Mouse (Mus musculus) C2C12 (cell line): ENCODE results near the gene Tomm70a. TPM values are rescaled to one million over a fixed set of nuclear protein-coding genes. Genes with fewer than 3 reads are reported as not detected.
A peak's percentile ranks its signal among the peaks of the same experiment; 100 is the strongest.

Source experiments
- H3K27me3 ChIP-seq: one replicate; pipeline ENCODE4 v1.6.1; 2011; ENCODE audit not compliant: control insufficient read depth, insufficient read depth, insufficient read length
- H3K36me3 ChIP-seq: one replicate; pipeline ENCODE4 v1.6.1; 2011; ENCODE audit not compliant: control insufficient read depth, insufficient read depth
- H3K4me3 ChIP-seq: one replicate; pipeline ENCODE4 v1.5.1; 2011; ENCODE audit warnings: mild to moderate bottlenecking, control low read depth; ENCODE audit not compliant: poor library complexity, insufficient read depth, severe bottlenecking
- H3K79me2 ChIP-seq: one replicate; pipeline ENCODE4 v1.6.1; 2011; ENCODE audit not compliant: control insufficient read depth, insufficient read depth
- H3K79me3 ChIP-seq: one replicate; pipeline ENCODE4 v1.6.1; 2011; ENCODE audit warnings: low read depth, control low read depth
- H3ac ChIP-seq: one replicate; pipeline ENCODE3; 2011; ENCODE audit warnings: low read depth; ENCODE audit not compliant: control insufficient read depth, insufficient read length
- CEBPB ChIP-seq: IDR thresholded peaks from one replicate; pipeline ENCODE4 v1.6.1; 2011; ENCODE audit warnings: low read depth, mild to moderate bottlenecking, control low read depth, moderate library complexity
- CTCF ChIP-seq: IDR thresholded peaks from one replicate; pipeline ENCODE4 v1.5.1; 2011; ENCODE audit not compliant: control insufficient read depth, insufficient read depth, insufficient read length
- FOSL1 ChIP-seq: IDR thresholded peaks from one replicate; pipeline ENCODE4 v1.8.0; 2011; ENCODE audit warnings: mild to moderate bottlenecking, low read length; ENCODE audit not compliant: poor library complexity, insufficient read depth, severe bottlenecking
- MAX ChIP-seq: IDR thresholded peaks from one replicate; pipeline ENCODE4 v1.6.1; 2011; ENCODE audit warnings: mild to moderate bottlenecking, control low read depth
- MYOD1 ChIP-seq: IDR thresholded peaks from one replicate; pipeline ENCODE4 v1.6.1; 2011; ENCODE audit warnings: low read depth; ENCODE audit not compliant: control insufficient read depth, insufficient read length
- MYOG ChIP-seq: IDR thresholded peaks from one replicate; pipeline ENCODE4 v1.6.1; 2011; ENCODE audit not compliant: control insufficient read depth, insufficient read length; ENCODE audit errors: extremely low read depth
- USF1 ChIP-seq: IDR thresholded peaks from one replicate; pipeline ENCODE4 v1.6.1; 2011; ENCODE audit warnings: low read depth, mild to moderate bottlenecking, control low read depth, moderate library complexity
- polyA plus RNA-seq: library from polyadenylated mRNA; unstranded; fragments of >200 nt; fragmentation: generic; extraction: Trizol; gene quantifications from one replicate; pipeline ENCODE4 v1.2.1, GENCODE M21; 2012; ENCODE audit warnings: missing spikeins

The Tomm70a gene
- polyA plus RNA-seq, 1 experiment: 27.4 TPM

GRCm38 (mm10) chr16:57165157-57165556, 43.7 kb downstream of the Tomm70a start:
- Histone ChIP-seq H3K79me3 (peaks cover 2% of the 10 kb centered on the region), H3K79me2 (peaks cover 8% of the 10 kb centered on the region), H3ac (no peak overlapping the region), H3K4me3 (no peak overlapping the region), H3K27me3 (no peaks in the 10 kb centered on the region), H3K36me3 (peaks cover 37% of the 10 kb centered on the region)
- TF ChIP-seq USF1 (no peak), MAX (no peak), CTCF (no peak), MYOG (no peak), FOSL1 (no peak), MYOD1 (no peak), CEBPB (no peak)

DNA sequence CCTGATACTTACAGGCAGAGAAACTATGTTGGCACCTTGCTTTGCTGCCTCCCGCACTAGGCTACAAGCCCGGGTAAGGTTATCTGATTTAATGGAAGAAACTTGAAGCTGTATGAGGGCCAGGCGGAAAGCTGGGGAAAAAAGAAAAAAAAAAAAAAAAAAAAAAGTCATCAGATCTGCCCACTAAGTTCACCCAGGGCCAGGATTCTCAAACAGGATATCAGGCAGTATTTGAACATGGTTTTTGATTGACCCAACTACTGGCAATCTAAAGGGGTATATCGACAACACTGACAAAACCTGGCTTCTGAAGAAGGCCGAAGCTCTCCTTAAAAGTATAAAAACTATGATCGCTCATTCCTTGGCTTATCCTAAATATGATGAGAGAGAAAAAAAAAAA, 44.6 kb downstream of the Tomm70a start:
- Histone ChIP-seq H3ac (no peak overlapping the region), H3K79me3 (peaks cover 2% of the 10 kb centered on the region)
- TF ChIP-seq USF1 (no peak), FOSL1 (no peak), CEBPB (no peak), CTCF (no peak), MYOG (no peak), MAX (no peak), MYOD1 (no peak)

DNA sequence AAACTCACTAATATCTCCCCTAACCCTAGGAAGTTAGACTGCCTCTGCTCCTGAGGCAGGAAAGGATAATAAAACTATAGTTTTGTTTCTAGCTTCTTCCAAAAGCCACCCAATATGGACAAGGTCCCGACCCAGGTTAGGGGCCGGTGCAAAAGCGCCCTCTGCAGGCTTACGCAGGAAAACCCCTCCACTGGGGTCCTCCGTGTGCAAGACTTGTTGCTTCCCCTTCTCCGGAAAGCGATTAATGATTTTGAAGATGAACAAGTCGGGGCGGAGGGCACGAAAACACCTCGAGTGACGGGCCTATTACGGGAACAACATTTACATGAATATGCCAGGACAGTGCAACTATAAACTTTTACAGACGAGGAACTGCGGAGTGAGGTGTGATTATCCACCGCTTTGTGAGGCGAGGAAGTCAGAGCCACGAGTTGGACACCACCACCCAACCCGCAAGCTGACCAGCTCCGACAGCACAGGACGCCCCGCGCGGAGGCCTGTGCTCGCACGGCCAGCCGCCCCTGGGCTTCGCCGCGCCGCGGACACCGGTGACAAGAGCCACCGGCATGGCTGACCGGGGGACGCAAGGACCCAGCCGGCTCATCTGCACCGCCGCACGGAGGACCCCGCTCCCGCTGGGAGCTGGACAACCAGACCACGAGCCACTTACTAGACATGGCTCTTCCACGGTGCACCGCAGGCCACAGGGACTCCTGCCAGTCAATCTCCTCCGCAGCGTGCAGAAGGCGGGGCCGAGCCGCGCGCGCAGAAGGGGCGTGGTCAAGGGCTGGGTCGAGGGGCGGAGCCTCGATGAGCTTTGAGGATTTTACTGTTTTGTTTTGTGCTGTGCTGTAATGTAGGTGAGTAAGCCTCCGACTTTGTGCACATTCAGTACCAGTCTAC, 45.4 kb downstream of the Tomm70a start, which contains the start of gene Nit2:
Gene Nit2, minus strand, starts transcription at position 731 of the 903 bp plus-strand sequence.
- peaks cover 2% of the 10 kb centered on the region for H3K79me3 ChIP-seq

More for the DNA sequence above, 44.6 kb downstream of the Tomm70a start:
- Histone ChIP-seq H3K79me2 (peaks cover 8% of the 10 kb centered on the region), H3K27me3 (no peaks in the 10 kb centered on the region), H3K4me3 (peak overlapping the region; percentile 68), H3K36me3 (peaks cover 30% of the 10 kb centered on the region)

DNA sequence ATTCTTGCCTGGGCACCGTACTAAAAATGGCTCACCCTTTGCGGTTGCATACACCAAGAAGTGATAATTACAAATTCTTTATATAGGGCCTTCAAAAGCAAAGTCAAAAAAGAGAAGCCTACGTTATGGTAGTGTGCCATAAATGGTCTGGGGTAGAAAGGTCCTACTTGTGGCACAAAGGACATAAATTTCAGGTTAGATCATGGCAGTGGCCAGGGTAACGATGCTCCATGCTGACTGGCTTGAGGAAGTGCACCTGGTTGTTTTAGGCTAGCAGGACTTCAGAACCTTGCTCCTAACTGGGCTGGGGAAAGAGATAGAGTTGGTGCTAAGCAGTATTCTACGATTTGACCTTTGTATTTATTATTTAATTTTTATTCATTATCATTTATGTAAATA, 46.0 kb downstream of the Tomm70a start:
- Histone ChIP-seq H3ac (no peak overlapping the region), H3K27me3 (no peaks in the 10 kb centered on the region), H3K36me3 (peaks cover 23% of the 10 kb centered on the region), H3K79me2 (peaks cover 8% of the 10 kb centered on the region), H3K4me3 (peak overlapping the region; percentile 68), H3K79me3 (peaks cover 2% of the 10 kb centered on the region)
- TF ChIP-seq USF1 (no peak), CEBPB (no peak), MYOG (no peak), MYOD1 (no peak), CTCF (no peak), FOSL1 (no peak), MAX (no peak)

More for the DNA sequence above, 45.4 kb downstream of the Tomm70a start, which contains the start of gene Nit2:
- Histone ChIP-seq H3K79me2 (peaks cover 8% of the 10 kb centered on the region), H3K27me3 (no peaks in the 10 kb centered on the region), H3K36me3 (peaks cover 23% of the 10 kb centered on the region), H3ac (peak within 1 kb of the TSS; percentile 76), H3K4me3 (peak within 1 kb of the TSS; percentile 68)
- TF ChIP-seq MYOG (no peak), CEBPB (no peak), MAX (peak; percentile 45), FOSL1 (no peak), USF1 (no peak), CTCF (peak; percentile 69), MYOD1 (no peak)

DNA sequence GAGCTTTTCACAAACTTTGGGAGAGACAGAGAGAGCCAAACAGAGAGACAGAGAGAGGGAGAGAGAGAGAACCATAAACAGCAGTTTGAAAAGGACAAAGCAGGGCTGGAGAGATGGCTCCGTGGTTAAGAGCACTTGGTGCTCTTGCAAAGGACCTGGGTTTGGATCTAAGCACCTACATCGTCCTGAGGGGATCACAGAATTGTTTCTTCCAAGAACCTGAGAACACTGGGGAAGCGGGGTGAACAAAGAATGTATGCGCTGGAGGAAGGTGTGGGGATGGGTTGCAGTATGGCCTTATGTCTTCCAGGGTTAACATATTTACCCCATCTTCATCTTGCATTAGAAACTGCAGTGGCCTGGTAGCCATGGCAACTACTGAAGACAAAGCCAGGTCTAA, 46.7 kb downstream of the Tomm70a start:
- Histone ChIP-seq H3K4me3 (no peak overlapping the region), H3K79me3 (peaks cover 2% of the 10 kb centered on the region), H3K79me2 (peaks cover 8% of the 10 kb centered on the region), H3K36me3 (peaks cover 17% of the 10 kb centered on the region), H3K27me3 (no peaks in the 10 kb centered on the region), H3ac (no peak overlapping the region)
- TF ChIP-seq CTCF: no peak
- no peak for TF ChIP-seq MYOG
- no peak for TF ChIP-seq CEBPB
- TF ChIP-seq FOSL1: no peak
- TF ChIP-seq MYOD1: no peak
- TF ChIP-seq USF1: no peak
- TF ChIP-seq MAX: no peak

- Histone ChIP-seq H3K36me3 (peaks cover 6% of the 10 kb centered on the region), H3ac (no peak overlapping the region), H3K4me3 (no peak overlapping the region), H3K27me3 (no peaks in the 10 kb centered on the region), H3K79me3 (peaks cover 2% of the 10 kb centered on the region), H3K79me2 (peaks cover 1% of the 10 kb centered on the region)
- TF ChIP-seq FOSL1: no peak
- no peak for TF ChIP-seq MAX
- TF ChIP-seq USF1: no peak
- no peak for TF ChIP-seq CEBPB
- no peak for TF ChIP-seq MYOD1
- no peak for TF ChIP-seq MYOG
- no peak for TF ChIP-seq CTCF
Observed at GRCm38 (mm10) chr16:57171161-57171560, 49.7 kb downstream of the Tomm70a start.
